Mouse (Mus musculus): ENCODE results near the gene Nt5e.
"Not testable (repeated sequence)": the region's sequence is repeated elsewhere in the genome, so short reads cannot be mapped to it uniquely, and the experiment has no call there.

Gene Nt5e

GRCm38 (mm10) chr9:88326930-88327901 lies at the start of gene Nt5e:
Gene Nt5e, plus strand, starts transcription at chr9:88327197.
- peak; percentile 87 to 91 for DNase-seq

GRCm38 (mm10) chr9:88277588-88277987 lies 49.4 kb upstream of the Nt5e start:
- DNase-seq, result no peak

DNA sequence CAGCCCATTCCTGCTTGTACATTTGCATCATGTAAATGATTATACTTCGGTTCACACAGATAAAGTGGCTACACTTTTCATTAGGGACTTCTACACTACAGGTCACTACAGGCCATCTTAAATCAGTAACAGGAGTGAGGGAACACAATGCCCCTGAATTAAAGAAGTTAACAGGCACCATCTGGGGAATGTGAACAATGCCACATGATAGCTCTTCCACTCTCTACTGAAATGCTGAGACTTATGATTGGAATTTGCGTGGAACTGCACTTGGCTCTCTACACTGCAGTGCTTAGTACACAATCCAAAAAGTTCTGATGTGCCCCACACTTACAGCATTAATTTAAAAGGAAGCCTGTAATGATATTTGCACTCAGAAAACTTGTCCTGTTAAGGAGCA lies 47.3 kb upstream of the Nt5e start:
- DNase-seq, result no peak

DNA sequence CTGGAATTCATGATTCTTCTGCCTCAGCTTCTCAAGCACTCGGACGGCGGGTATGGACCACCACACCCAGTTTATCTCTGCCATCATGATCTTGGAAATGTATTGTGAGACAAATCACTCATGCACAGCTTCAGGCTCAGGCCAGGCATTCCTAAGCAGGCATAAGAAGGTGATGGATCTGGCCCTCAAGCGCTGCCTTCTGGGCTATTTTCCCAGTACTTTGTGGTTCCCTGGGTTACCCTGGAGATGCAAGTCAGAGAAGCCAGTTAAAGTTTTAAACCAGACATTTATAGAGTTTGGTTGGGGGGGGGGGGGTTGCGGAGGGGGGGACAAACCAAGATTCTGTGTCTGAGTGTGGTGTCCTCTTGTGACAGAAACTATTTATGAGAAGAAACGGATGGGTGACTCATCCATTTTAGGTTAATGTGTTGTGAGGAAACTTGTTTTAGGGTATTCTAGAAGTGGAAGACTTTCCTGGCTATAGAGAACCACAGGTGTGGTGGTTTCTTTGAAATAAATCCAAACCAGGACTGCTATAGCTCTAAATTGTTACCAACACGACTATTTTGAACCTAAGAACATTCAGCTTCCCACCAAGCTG lies 37.3 kb upstream of the Nt5e start:
- no peak for DNase-seq

DNA sequence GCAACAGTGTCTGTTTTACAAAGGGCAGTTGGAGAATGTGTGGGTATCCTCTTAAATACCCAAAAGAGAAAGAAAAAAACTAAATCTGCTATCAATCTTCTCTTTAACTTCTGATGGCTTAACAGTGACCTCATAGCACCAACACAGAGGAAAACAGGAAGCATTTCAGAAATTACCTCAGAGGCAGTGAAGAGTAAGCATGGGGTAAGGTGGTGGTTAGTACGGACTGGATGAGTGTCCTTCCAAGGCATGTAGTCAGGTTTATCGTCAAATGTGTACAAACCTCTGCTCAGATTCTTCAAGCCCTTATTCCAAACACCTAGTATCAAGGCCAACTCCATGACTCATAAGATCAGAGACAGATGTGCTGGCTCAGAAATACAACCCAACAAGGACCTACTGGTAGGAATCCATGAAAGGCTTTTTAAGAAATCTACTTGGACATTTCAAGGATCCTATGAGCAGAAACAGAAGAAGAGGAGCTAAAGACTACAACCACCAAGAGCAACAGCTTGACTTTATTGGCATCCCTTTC lies 34.1 kb upstream of the Nt5e start:
- DNase-seq, result no peak

GRCm38 (mm10) chr9:88295798-88296197 lies 31.2 kb upstream of the Nt5e start:
- DNase-seq, result no peak

DNA sequence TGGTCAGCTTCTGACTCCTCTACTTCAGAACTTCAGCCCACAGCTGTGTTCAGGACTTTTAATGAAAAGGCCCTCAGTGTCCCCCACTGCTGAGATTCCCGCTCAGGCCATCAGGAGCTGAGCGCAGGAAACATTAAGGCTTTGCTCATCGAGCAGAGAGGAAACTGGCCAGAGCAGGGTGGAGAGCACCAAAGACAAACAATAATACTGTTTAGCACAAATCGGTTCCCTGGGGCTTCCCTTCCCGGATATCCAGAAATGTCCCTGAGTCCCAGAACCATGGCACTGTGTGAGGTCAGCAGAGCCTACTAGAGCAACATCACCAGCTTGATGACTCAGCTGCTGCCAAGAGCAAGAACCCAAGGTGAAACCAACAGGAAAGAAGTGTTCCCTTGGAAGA lies 30.7 kb upstream of the Nt5e start:
- DNase-seq, result peak in 1 of 2 experiments; percentile 4

DNA sequence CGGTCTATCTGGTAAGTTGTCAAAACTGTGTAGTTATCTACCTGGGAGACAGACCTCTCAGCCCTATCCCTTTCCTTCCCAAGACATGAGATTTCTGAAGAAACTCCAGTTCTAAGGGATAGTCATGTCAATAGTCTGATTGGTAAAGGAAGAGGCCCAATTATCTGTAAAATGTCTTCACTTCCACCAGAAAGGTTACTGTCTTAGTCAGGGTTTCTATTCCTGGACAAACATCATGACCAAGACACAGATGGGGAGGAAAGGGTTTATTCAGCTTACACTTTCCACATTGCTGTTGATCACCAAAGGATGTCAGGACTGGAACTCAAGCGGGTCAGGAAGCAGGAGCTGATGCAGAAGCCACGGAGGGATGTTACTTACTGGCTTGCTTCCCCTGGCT lies 29.8 kb upstream of the Nt5e start:
- not testable (repeated sequence) for DNase-seq

DNA sequence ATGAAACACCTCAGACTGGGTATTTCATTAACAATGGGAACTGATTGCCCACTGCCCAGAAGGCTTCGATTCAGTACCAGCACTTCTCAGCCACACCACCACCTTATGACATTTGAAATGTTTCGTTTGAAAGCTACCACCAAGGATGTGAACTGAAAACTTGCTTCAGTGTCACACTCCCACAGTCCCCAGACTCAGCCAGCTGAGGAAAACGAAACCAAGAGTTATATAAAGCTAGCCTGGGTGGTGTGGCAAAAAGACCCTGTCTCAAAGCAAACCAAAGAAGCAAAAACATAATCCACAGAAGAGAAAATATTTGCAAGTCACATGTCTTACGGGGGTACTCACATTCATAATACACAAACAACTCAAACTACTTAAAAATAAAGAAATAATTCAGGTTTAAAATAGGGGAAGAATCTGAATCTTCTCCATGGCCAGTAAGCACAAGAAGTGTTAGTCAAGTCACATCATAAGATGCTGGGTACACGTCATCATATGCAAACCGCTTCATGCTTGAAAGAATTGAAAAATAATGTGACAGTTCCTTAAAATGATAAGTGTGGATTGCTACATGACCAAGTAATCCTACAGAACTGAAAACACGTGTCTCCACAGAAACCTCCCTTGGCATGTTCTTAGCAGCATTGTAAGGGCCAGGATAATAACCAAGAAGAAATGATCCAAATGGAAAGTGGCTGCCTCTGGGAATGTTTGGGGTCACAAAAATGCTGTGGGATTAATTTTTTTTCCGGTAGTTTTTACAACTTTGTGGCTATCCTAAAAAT lies 28.9 kb upstream of the Nt5e start:
- no peak for DNase-seq

DNA sequence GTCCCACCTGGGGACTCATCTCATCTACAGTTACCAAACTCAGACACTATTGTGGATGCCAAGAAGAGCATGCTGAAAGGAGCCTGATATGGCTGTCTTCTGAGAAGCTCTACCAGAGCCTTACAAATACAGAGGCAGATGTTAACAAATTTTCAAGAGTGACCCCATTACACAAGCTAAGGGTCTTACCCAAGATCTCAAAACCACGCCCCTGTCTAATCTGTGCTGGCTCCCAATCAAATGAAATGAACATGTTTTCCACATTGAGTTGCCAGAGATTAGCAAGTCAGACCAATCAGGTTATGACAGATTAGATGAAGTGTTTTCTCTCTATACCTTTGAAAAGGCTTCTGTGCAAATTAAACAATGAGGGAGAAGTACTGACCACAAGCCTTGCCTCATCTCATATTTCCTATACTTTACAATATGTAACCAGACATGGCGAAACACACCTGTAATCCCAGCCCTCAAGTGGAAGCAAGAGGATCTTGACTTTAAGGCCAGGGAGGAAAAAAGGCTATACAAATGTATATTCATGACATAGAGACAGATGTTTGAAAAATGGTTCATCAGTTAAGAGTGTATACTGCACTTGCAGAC lies 19.9 kb upstream of the Nt5e start:
- no peak for DNase-seq

GRCm38 (mm10) chr9:88309127-88309526 lies 17.9 kb upstream of the Nt5e start:
- DNase-seq, result no peak

GRCm38 (mm10) chr9:88319226-88319625 lies 7.8 kb upstream of the Nt5e start:
- DNase-seq, result no peak

DNA sequence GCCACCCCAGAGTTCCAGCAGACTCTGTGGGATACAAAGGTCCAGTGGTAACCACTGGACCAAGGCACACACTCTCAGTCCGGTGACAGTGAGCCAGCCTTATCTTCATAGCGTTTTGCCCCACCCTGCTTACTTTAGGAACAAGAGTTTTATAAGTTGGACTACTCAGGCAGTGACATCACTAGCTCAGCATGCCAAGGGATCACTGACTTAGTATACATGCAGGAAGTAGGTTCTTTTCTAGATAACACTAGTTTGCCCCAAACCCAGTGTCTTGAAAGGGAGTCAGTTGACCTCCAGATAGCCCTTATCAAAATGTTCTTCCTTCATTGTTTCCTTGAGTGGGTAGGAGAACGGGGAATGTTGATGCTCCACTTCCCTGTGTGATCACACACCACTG lies 2.4 kb upstream of the Nt5e start:
- DNase-seq, result no peak

DNA sequence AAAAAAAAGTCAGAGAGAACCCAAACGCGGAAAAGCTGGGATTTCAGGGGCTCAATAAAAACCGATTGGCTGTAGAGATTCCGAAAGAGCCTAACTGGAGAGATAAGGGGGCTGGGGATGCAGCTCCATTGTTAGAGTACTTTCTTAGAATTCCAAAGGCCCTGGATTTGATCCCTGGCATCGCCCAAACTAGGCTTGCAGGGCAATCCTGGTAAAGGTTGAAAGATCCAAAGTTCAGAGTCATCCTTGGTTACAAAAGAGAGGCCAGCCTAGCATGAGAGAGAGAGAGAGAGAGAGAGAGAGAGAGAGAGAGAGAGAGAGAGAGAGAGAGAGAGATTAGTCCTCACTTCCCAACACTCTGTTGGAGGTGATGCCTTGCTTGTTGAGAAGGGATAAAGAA lies 1.7 kb downstream of the Nt5e start:
- peak; percentile 44 to 48 for DNase-seq

- DNase-seq, result no peak
These were observed 2.3 kb downstream of the Nt5e start for GRCm38 (mm10) chr9:88329166-88329748.

- no peak for DNase-seq
These were observed 3.3 kb downstream of the Nt5e start for GRCm38 (mm10) chr9:88330316-88330715.

- no peak for DNase-seq
These were observed 5.5 kb downstream of the Nt5e start for GRCm38 (mm10) chr9:88332447-88332846.

DNA sequence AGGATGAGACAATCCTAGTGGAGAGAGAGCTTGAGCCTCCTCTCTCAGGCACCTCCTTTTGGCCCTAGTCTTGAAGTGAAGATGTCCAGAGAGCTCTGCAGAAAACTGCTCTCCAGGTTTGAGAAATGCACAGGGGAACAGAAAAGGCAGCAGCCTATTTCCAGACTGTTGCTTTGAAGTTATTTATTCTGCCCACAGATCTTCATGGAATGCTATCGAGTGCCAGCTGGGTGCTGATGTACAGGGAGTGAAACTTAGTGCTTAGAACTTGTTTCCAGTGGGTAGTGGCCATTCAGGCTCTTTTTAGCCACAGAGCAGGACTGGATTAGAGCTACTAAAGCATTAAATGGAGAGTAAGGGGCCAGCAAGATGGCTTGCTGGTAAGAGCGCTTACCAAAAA lies 8.8 kb downstream of the Nt5e start:
- no peak for DNase-seq

DNA sequence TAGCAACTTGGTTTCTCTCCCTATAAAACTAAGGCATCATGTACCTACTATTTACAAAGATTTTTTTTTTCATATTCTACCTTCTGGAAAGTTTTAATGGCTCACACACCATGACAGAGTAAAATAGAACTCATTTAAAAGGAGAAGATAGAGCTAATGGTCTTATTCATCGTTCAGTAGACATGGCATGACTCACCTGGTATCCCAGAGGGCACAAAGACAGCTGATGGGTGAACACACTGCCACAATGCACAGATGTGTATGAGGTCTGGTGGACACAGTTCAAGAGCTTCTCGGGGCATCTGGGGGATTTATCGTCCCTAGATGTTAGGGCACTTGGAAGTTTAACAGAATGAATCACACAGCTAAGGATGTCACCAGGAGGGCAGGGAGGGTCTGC lies 13.8 kb downstream of the Nt5e start:
- DNase-seq, result no peak

- DNase-seq, result no peak
These were observed 15.2 kb downstream of the Nt5e start for GRCm38 (mm10) chr9:88342241-88342640.

DNA sequence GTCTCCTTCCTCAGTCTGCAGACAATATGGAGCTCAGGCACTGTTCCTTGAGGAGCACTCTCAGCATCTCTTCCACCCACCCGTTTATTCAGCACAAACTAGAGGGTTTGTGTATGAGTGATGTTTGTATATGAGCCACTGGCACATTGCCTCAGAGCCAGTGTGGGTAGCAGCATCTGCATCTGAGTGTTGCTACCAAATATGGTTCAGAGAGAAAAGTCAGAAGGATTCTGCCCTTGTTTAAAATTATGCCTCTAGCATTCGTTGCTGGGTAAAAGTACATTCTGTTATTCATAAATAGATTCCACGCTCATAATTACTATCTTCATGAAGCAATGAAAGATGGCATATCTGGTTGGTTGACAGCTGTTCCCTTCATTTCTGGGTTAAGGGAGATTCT lies 15.7 kb downstream of the Nt5e start:
- DNase-seq, result no peak

DNA sequence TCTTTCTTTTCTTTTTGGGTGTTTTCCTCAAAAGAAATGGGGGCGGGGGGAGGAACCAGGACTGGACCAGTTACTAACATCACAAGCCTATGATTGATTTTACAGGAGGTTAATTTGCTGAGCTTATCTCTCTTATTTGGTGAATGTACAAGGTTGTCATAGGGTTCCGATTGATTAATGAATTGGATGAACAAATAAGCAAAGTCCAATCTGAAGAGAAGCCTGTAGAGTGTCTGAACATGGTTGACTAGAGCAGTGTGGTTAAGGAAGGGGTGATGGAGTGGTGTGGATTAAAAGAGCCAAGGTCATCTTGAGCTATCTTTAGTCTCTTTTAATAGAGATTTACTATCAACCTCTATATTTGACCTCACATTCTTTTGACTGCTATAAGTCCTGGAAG lies 17.4 kb downstream of the Nt5e start:
- no peak for DNase-seq

Measured in kidney, postnatal 36 days (tissue).